Mouse (Mus musculus): ENCODE results near the gene Mapk12.

DNA sequence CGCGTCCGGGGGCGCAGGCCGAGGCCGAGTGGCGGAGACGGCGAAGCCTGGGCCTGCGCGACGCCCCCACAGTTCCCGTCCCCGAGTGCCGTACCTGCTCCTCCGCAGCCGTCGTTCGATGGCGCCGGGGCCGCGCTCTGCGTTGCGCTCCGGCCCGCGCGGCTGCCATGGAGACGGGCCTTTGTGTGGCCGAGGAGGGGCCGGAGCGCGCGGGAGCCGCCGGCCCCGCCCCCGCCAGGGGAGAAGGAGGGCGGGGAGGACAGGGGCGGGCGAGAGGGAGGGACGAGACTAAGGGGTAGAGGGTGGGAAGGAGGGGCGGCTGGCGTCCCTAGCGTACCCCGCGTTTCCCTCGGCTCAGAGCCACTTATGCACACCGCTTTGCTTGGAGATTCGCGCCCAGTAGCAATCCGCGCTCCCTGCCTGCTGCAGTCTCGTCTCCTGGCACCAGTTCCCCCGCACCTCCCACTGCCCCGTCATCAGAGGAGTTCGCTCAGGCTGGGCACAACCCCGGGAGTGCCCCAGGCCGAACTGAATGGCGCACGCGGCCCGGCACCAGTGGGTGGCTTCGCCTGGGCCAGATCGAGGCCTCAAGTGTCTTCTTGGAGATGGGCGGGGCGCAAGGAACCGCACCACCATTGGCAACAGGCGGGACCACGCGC is 40.2 kb upstream of the Mapk12 start, which contains the start of gene Plxnb2:
- TF ChIP-seq POLR2A (IDR thresholded peaks at IDR 0.05; ENCODE audit: extremely low read depth, insufficient read depth, low read length) (peak; percentile 80; the same call in 1 of the 2 replicates), CTCF (IDR thresholded peaks at IDR 0.05; ENCODE audit: low read depth, low read length) (no peak)

Measured in liver, adult 2 months (tissue).